Mouse (Mus musculus) WW6 (cell line): Measurements from ENCODE around the gene Olfr171.
"Not testable (repeated sequence)": the region's sequence is repeated elsewhere in the genome, so short reads cannot be mapped to it uniquely, and the experiment has no call there.

ENCODE experiments used
- DNase-seq: peaks from one replicate; pipeline ENCODE4 v3.0.0-alpha.2; 2013; ENCODE audit warnings: low read depth, low spot score

The Olfr171 gene

DNA sequence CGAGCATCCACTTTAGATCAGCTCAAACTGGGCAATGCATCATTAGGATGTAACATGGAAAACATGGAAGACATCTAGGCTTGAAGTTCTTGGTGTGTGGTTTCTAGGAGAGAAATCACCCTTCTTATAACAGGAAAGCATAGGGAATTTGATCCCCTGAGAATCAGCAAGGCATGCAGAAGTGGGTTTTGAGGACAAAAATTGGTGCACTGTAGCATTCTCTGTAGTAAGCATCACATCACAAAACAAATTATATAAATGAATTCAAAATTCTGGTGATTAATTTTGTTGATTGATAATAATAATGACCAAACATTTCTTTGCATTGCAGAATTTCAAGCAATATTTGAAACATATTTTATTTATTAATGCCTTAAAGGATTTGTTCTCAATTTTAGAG is at the start of gene Olfr171:
Olfr171 (minus strand) TSS at position 101 of the 400 bp plus-strand sequence.
- DNase-seq, result no peak

DNA sequence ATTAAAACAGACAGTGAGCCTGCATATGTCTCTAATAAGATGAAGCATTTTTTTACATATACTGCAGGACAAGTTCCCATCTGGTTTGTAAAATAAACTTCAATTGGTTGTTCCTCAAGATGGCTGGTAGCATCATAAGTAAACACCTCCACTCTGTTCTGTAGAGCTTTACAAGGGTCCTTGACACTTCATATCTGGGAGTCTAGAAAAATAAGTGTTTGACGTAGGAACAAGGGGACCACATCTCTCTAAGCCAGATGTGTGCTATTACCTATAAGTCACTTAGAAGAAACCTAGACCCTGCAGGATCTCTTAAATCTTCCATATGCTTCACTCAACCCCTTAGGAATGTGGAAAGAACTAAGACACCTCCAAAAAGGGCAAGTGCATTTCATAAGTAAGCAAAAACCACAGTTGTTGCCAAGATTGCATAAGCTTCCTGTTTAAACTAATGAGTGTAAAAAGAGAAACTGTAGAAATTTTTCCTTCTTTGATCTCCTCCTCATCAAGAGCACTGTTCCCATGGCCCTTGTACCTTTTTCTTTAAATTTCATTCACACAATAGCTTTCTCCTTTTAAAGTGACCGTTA is 41.1 kb upstream of the Olfr171 start:
- no peak for DNase-seq

DNA sequence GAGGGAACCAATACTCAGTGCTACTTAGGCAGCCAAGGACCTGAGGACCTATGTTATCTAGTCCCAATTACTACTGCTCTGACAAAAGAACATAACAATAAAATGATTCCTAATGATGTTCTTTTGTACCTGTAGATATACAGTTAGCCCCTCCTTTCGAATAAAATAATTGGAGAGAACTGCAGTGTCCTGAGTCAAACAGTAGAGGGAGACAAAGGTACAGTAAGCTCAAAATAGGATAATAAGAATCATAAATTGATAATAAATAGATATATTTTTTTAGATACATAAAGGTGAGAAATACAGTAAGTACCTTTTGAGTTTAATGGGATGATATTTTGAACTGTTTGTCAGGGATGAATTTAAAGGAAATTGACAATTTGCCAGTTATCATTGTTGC is 36.6 kb upstream of the Olfr171 start:
- DNase-seq, result no peak

DNA sequence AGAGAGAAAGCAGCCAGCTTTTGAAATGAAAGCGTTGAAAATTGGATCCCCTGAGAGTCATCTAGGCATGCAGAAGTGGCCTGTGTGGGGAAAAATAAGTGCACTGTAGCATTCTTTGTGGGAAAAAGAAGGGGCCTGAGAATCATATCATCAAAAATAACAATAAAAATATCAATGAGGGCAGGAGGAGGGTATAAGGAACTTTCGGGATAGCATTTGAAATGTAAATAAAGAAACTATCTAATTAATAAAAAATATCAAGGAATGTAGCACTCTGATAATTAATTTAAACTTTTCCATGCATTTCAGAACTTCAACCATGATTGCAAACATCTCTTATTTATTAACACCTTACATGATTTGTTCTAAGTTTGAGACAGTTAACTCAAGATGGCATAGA is 17.9 kb downstream of the Olfr171 start, which contains the start of gene Olfr170:
Olfr170 (minus strand) TSS at position 101 of the 400 bp plus-strand sequence.
- not testable (repeated sequence) for DNase-seq

DNA sequence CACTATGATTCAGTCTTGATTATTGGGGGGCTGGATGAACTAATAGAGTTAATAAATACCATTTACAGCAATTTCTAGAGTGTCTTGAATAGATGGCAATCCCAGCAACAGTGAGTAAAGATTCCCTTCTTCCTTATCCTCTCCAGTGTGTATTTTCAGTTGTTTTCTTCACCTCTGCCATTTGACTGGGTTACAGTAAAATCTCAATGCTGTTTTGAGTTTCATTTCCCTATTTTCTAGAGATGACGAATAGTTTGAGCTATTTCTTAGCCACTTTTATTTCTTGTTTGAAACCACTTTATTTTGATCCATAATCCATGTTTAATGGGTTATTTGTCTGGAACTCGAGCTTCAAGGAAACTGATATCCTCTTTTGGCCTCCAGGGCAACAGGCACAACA is 26.6 kb downstream of the Olfr171 start:
- DNase-seq, result no peak
